Mouse (Mus musculus) midbrain, postnatal 0 days (tissue): ENCODE results near the gene Chst8. TPM values are rescaled to one million over a fixed set of nuclear protein-coding genes. Genes with fewer than 3 reads are reported as not detected.

Experiments used
- ATAC-seq: fragments of 200-750 bp; cut with Nextera tagmentation; 2 replicates; pipeline ENCODE4 v1.8.0; 2017; ENCODE audit warnings: moderate number of reproducible peaks, mild to moderate bottlenecking, moderate TSS enrichment, moderate library complexity; ENCODE audit not compliant: low FRiP score
- DNase-seq: peaks from one replicate; pipeline ENCODE4 v3.0.0-alpha.2; 2015; ENCODE audit warnings: low spot score
- H3K27ac ChIP-seq: fragments of 300-500 bp; sonication (generic); 2 replicates; pipeline ENCODE4 v1.5.1; 2014; ENCODE audit warnings: low read depth, mild to moderate bottlenecking, low read length, mixed read lengths
- H3K27me3 ChIP-seq: fragments of 300-500 bp; sonication (generic); 2 replicates; pipeline ENCODE4 v1.6.1; 2014; ENCODE audit warnings: low read length, control low read depth, mixed read lengths; ENCODE audit not compliant: insufficient read depth
- H3K36me3 ChIP-seq: fragments of 300-500 bp; sonication (generic); 2 replicates; pipeline ENCODE4 v1.6.1; 2014; ENCODE audit warnings: low read length, control low read depth, mixed read lengths; ENCODE audit not compliant: insufficient read depth
- H3K4me1 ChIP-seq: fragments of 300-500 bp; sonication (generic); 2 replicates; pipeline ENCODE4 v1.6.1; 2014; ENCODE audit warnings: mild to moderate bottlenecking, control low read depth, antibody characterized with exemption, low read length, mixed read lengths; ENCODE audit not compliant: insufficient read depth
- H3K4me2 ChIP-seq: fragments of 300-500 bp; sonication (generic); 2 replicates; pipeline ENCODE4 v1.6.1; 2014; ENCODE audit warnings: low read depth, mild to moderate bottlenecking, low read length, mixed read lengths; ENCODE audit not compliant: poor library complexity, severe bottlenecking
- H3K4me3 ChIP-seq: fragments of 300-500 bp; sonication (generic); 2 replicates; pipeline ENCODE4 v1.5.1; 2014; ENCODE audit warnings: low read depth, mild to moderate bottlenecking, low read length, moderate library complexity
- H3K9ac ChIP-seq: fragments of 300-500 bp; sonication (generic); replicated peaks from 2 replicates; pipeline ENCODE4 v1.6.1; 2014; ENCODE audit warnings: mild to moderate bottlenecking, low read length, moderate library complexity, mixed read lengths; ENCODE audit not compliant: poor library complexity, severe bottlenecking
- H3K9me3 ChIP-seq: fragments of 300-500 bp; sonication (generic); 2 replicates; pipeline ENCODE4 v1.6.1; 2016; ENCODE audit warnings: low read length, control low read depth
- CTCF ChIP-seq: IDR thresholded peaks from 2 replicates; pipeline ENCODE4 v1.5.1; 2016; ENCODE audit warnings: antibody characterized with exemption, mild to moderate bottlenecking
- WGBS: fragments of 180-500 bp; shearing (Covaris S2); extraction: QIAGEN DNeasy Blood & Tissue Kit; methylation state at CpG from one replicate; pipeline ENCODE4 v1.1.7; 2014; 5-methylcytosine and 5-hydroxymethylcytosine counted together
- polyA plus RNA-seq: library from polyadenylated mRNA; unstranded; fragments of >200 nt; fragmentation: Nextera tagmentation; extraction: Ambion mirVana; gene quantifications from 2 replicates; pipeline ENCODE4 v1.2.1, GENCODE M21; 2015
- total RNA-seq: library from RNA; depleted of rRNA; stranded (reverse); fragments of >200 nt; gene quantifications from 2 replicates; pipeline ENCODE4 v1.2.3, GENCODE M21; 2014

Chst8 gene
- total and polyA plus RNA-seq, 2 experiments from 2014 or later, result 16.2 to 20.1 TPM

DNA sequence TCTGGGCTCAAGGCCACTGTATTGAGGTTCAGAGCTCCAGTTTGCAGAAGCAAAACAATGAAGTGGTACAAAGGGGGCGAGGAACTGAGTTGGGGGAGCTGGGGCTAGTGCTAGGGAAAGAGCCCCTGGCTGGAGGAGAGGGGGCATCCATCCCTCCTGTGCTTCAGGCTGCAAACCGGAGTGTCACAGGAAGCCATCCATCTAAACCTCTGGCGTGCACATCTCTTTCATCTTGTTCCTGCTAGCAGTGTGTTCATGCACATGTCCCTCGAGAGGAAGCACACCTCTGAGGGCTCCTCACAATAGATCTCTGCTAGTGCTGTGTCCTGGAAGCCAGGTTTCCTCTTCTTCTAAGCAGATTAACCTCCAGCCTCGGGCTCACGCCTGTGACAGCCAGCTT is 65.9 kb downstream of the Chst8 start:
- peaks cover 4% of the 10 kb centered on the region for H3K4me1 ChIP-seq
- no peaks in the 10 kb centered on the region for H3K9me3 ChIP-seq
- no peak; the same call in 1 of the 2 replicates for ATAC-seq
- no peaks in the 10 kb centered on the region for H3K36me3 ChIP-seq
- TF ChIP-seq CTCF, result no peak
- 32% methylated on average over 6 of the region's 6 CpGs for WGBS
- DNase-seq, result no peak
- H3K9ac ChIP-seq, result no peak overlapping the region
- no peak overlapping the region for H3K27ac ChIP-seq
- H3K27me3 ChIP-seq, result no peaks in the 10 kb centered on the region
- no peak overlapping the region for H3K4me3 ChIP-seq
- no peak overlapping the region for H3K4me2 ChIP-seq

GRCm38 (mm10) chr7:34746165-34746564 is 66.3 kb downstream of the Chst8 start:
- Histone ChIP-seq H3K4me1 (peaks cover 4% of the 10 kb centered on the region), H3K36me3 (no peaks in the 10 kb centered on the region), H3K27ac (no peak overlapping the region), H3K27me3 (no peaks in the 10 kb centered on the region), H3K4me3 (no peak overlapping the region), H3K9me3 (no peaks in the 10 kb centered on the region), H3K4me2 (no peak overlapping the region), H3K9ac (no peak overlapping the region)
- 47% methylated on average over 9 of the region's 9 CpGs for WGBS
- ATAC-seq, result no peak
- TF ChIP-seq CTCF, result no peak
- DNase-seq, result no peak

- Histone ChIP-seq H3K27ac (no peak overlapping the region), H3K4me3 (no peak overlapping the region), H3K36me3 (no peaks in the 10 kb centered on the region), H3K9ac (no peak overlapping the region), H3K9me3 (no peaks in the 10 kb centered on the region), H3K4me1 (peaks cover 4% of the 10 kb centered on the region), H3K27me3 (no peaks in the 10 kb centered on the region), H3K4me2 (no peak overlapping the region)
- ATAC-seq (no peak), DNase-seq (no peak)
- WGBS, result 80% methylated on average over 9 of the region's 9 CpGs
- no peak for TF ChIP-seq CTCF
Observed at GRCm38 (mm10) chr7:34745426-34745825, 67.1 kb downstream of the Chst8 start.

DNA sequence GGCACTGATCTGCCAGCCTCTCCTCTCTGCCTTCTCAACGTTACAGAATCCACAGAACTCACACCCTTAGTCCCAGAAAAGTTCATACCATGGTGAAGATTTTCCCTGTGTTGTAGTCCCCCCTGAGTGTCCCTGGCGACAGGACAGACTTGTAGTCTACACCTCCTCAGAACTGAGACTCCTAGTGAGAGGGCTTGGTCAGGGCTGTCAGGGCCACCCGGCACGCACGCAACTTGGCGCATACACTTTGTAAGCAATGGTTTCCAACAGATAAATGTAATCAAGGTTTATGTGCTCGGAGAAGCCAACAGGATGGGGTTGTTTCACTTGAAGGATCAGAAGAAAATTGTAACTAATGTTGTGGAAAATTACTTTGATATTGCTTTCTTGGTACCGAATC is 67.5 kb downstream of the Chst8 start:
- Histone ChIP-seq H3K27me3 (no peaks in the 10 kb centered on the region), H3K9me3 (no peaks in the 10 kb centered on the region), H3K4me1 (peaks cover 4% of the 10 kb centered on the region), H3K4me2 (no peak overlapping the region), H3K27ac (no peak overlapping the region), H3K36me3 (no peaks in the 10 kb centered on the region), H3K9ac (no peak overlapping the region), H3K4me3 (no peak overlapping the region)
- no peak for DNase-seq
- ATAC-seq, result no peak
- 80% methylated on average over 8 of the region's 8 CpGs for WGBS
- TF ChIP-seq CTCF, result no peak

DNA sequence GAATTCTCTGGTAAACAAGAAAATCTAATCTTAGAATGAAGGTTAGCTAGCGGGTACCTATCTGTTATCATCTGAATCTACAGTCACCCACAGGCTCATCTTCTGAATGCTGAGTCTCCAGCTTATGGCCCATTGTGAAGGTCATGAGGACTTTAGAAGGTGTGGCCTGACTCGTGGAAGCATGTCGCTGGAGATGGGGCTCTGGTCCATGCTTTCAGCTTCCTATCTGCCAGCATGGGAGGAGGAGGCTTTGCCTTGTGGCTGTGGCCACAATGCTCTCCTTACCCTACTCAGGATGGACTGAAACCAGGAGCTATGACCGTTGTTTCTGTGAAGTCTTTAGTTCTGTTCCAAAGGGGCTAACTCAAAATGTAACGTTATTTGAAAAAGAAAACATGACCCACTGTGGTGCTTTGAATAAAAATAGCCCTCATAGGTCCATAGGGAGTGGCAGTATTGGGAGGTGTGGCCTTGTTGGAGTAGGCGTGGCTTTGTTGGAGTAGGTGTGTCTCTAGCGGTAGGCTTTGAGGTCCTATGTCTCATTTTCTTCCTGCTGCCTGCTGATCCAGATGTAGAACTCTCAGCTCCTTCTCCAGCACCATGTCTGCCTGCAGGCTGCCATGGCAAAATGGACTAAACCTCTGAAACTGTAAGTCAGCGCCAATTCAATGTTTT is 69.0 kb downstream of the Chst8 start:
- no peak for TF ChIP-seq CTCF
- Histone ChIP-seq H3K27ac (no peak overlapping the region), H3K4me2 (no peak overlapping the region), H3K9me3 (peaks cover 4% of the 10 kb centered on the region; the same call in 1 of the 2 replicates), H3K27me3 (no peaks in the 10 kb centered on the region), H3K4me1 (peaks cover 4% of the 10 kb centered on the region), H3K9ac (no peak overlapping the region), H3K4me3 (no peak overlapping the region), H3K36me3 (no peaks in the 10 kb centered on the region)
- no peak for ATAC-seq
- WGBS, result 80% methylated on average over 8 of the region's 8 CpGs
- DNase-seq, result no peak

DNA sequence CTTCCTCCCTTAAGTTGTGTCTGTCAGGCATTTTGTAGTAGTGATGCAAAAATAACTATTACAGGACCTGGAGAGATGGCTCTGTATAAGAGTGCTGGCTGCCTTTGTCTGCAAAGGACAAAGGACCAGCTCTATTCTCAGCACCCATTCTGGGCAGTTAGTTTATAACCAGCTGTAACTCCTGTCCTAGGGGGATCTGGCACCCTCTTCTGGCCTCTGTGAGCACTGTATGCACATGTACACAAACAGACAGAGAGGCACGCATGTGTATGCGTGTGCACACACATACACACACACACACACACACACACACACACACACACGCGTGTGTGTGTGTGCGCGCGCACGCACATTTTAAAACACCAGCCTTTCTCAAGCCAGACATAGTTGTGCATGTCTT is 73.1 kb downstream of the Chst8 start:
- no peaks in the 10 kb centered on the region for H3K36me3 ChIP-seq
- no peak overlapping the region for H3K27ac ChIP-seq
- H3K4me2 ChIP-seq, result no peak overlapping the region
- TF ChIP-seq CTCF, result no peak
- ATAC-seq, result no peak
- peaks cover 4% of the 10 kb centered on the region; the same call in 1 of the 2 replicates for H3K9me3 ChIP-seq
- WGBS, result 98% methylated on average over 8 of the region's 8 CpGs
- DNase-seq, result no peak
- no peak overlapping the region for H3K4me3 ChIP-seq
- no peaks in the 10 kb centered on the region for H3K4me1 ChIP-seq
- H3K27me3 ChIP-seq, result no peaks in the 10 kb centered on the region
- H3K9ac ChIP-seq, result no peak overlapping the region
